Mouse (Mus musculus): ENCODE measurements around the gene Tubg2.

Gene Tubg2

GRCm38 (mm10) chr11:101196175-101196574 lies 40.5 kb downstream of the Tubg2 start:
- DNase-seq (ENCODE audit: low spot score) = no peak

- DNase-seq (ENCODE audit: low spot score) = no peak
Measured at GRCm38 (mm10) chr11:101199555-101199954, 43.8 kb downstream of the Tubg2 start.

DNA sequence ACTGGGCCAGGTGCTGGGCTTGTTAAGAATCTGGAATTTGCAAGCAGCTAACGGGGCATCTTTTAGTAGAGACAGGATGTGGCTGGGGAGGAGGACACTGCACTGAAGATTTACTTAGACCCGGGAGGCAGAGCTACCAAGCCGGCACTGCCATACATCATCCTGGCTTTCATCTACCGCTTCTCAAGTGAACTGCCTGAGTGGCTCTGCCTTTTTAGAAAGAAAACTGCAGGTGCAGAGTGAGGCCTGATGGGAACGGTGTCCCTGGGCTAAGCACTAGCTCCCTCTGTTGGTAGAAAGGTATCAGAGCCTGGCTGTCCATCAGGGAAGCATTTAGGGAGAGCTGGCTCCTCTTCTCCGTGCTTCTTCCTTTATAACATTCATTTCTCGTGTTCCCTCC lies 45.3 kb downstream of the Tubg2 start:
- no peak for DNase-seq (ENCODE audit: low spot score)

Measured in ovary, postnatal 14 days (tissue).